Mouse (Mus musculus) MEL (cell line): Measurements from ENCODE around the gene Nanos3. TPM values are rescaled to one million over a fixed set of nuclear protein-coding genes. Genes with fewer than 3 reads are reported as not detected.

Experiments used
- DNase-seq: peaks from one replicate; pipeline ENCODE4 v3.0.0; 2011; ENCODE audit warnings: low read depth, low spot score
- H3K27ac ChIP-seq: 2 replicates; pipeline ENCODE4 v1.5.1; 2012; ENCODE audit warnings: low read depth, mild to moderate bottlenecking, control low read depth, low read length, moderate library complexity; ENCODE audit not compliant: control insufficient read depth
- H3K27me3 ChIP-seq, 2 experiments: fragments of 150-350 bp in 1 of 2; sonication (generic) in 1 of 2; 2 replicates each; pipeline ENCODE4 v1.6.1; 2012; ENCODE audit warnings: low read length in 2 of 2, mild to moderate bottlenecking in 2 of 2, improper control_type of control experiment in 1 of 2, moderate library complexity in 1 of 2; ENCODE audit not compliant: insufficient read depth in 2 of 2, control insufficient read depth in 1 of 2
- H3K36me3 ChIP-seq, 2 experiments: 2 replicates each; pipeline ENCODE4 v1.6.1; 2012 to 2014; ENCODE audit warnings: low read length in 2 of 2, improper control_type of control experiment in 1 of 2, inconsistent platforms in 1 of 2, mild to moderate bottlenecking in 1 of 2; ENCODE audit not compliant: insufficient read depth in 2 of 2, control insufficient read depth in 1 of 2
- H3K4me1 ChIP-seq, 2 experiments: fragments of 150-350 bp in 1 of 2; sonication (generic) in 1 of 2; 2 replicates each; pipeline ENCODE4 v1.6.1; 2012; ENCODE audit warnings: low read length in 2 of 2, improper control_type of control experiment in 1 of 2, mild to moderate bottlenecking in 1 of 2; ENCODE audit not compliant: insufficient read depth in 2 of 2, control insufficient read depth in 1 of 2
- H3K4me3 ChIP-seq, 2 experiments: fragments of 150-350 bp in 1 of 2; sonication (generic) in 1 of 2; 2 replicates each; pipeline ENCODE4 v1.5.1; 2012; ENCODE audit warnings: low read depth in 2 of 2, low read length in 2 of 2, mild to moderate bottlenecking in 2 of 2, moderate library complexity in 2 of 2, control low read depth in 1 of 2, improper control_type of control experiment in 1 of 2; ENCODE audit not compliant: control insufficient read depth in 1 of 2, insufficient read depth in 1 of 2
- H3K79me2 ChIP-seq: 2 replicates; pipeline ENCODE4 v1.6.1; 2012; ENCODE audit warnings: mild to moderate bottlenecking, low read length, moderate library complexity; ENCODE audit not compliant: control insufficient read depth, poor library complexity, insufficient read depth
- H3K9ac ChIP-seq: 2 replicates; pipeline ENCODE4 v1.6.1; 2012; ENCODE audit warnings: low read depth, mild to moderate bottlenecking, control low read depth, low read length, moderate library complexity; ENCODE audit not compliant: control insufficient read depth, poor library complexity, severe bottlenecking
- H3K9me3 ChIP-seq: fragments of 150-350 bp; sonication (generic); replicated peaks from 2 replicates; pipeline ENCODE4 v1.6.1; 2012; ENCODE audit warnings: mild to moderate bottlenecking, low read length, improper control_type of control experiment, moderate library complexity; ENCODE audit not compliant: insufficient read depth
- CHD1 ChIP-seq: IDR thresholded peaks from 2 replicates; pipeline ENCODE4 v1.6.1; 2012; ENCODE audit warnings: low read depth, mild to moderate bottlenecking, inconsistent platforms, low read length, improper control_type of control experiment
- CTCF ChIP-seq, 3 experiments: IDR thresholded peaks in 2 of 3; conservative IDR thresholded peaks in 1 of 3; 2 replicates each; pipeline ENCODE4 v1.5.1; 2011 to 2012; ENCODE audit warnings: low read length in 3 of 3, low read depth in 2 of 3, mild to moderate bottlenecking in 2 of 3, improper control_type of control experiment in 1 of 3, inconsistent platforms in 1 of 3, mixed read lengths in 1 of 3, moderate library complexity in 1 of 3; ENCODE audit not compliant: control insufficient read depth in 1 of 3, insufficient read depth in 1 of 3, poor library complexity in 1 of 3, severe bottlenecking in 1 of 3
- ETS1 ChIP-seq: IDR thresholded peaks from 2 replicates; pipeline ENCODE4 v1.6.1; 2012; ENCODE audit warnings: low read depth, mild to moderate bottlenecking, inconsistent platforms, low read length, improper control_type of control experiment, moderate library complexity
- GABPA ChIP-seq: IDR thresholded peaks from 2 replicates; pipeline ENCODE4 v1.6.1; 2012; ENCODE audit warnings: low read depth, mild to moderate bottlenecking, inconsistent platforms, low read length, improper control_type of control experiment, moderate library complexity
- GATA1 ChIP-seq: IDR thresholded peaks from 2 replicates; pipeline ENCODE4 v1.6.1; 2011; ENCODE audit warnings: low read depth, low read length, improper control_type of control experiment
- HCFC1 ChIP-seq: IDR thresholded peaks from 2 replicates; pipeline ENCODE4 v1.6.1; 2012; ENCODE audit warnings: low read depth, mild to moderate bottlenecking, inconsistent platforms, low read length, improper control_type of control experiment, moderate library complexity
- KAT2A ChIP-seq: conservative IDR thresholded peaks from 2 replicates; pipeline ENCODE4 v1.6.1; 2012; ENCODE audit warnings: low read depth, low read length, improper control_type of control experiment, inconsistent platforms
- MAX ChIP-seq: IDR thresholded peaks from 2 replicates; pipeline ENCODE4 v1.6.1; 2011; ENCODE audit warnings: low read length, improper control_type of control experiment
- MAZ ChIP-seq: IDR thresholded peaks from 2 replicates; pipeline ENCODE4 v1.6.1; 2012; ENCODE audit warnings: low read depth, mild to moderate bottlenecking, inconsistent platforms, low read length, improper control_type of control experiment
- MXI1 ChIP-seq: IDR thresholded peaks from 2 replicates; pipeline ENCODE4 v1.6.1; 2011; ENCODE audit warnings: mild to moderate bottlenecking, low read depth, low read length, improper control_type of control experiment
- MYC ChIP-seq: IDR thresholded peaks from 2 replicates; pipeline ENCODE4 v1.6.1; 2011; ENCODE audit warnings: low read depth, mild to moderate bottlenecking, low read length, improper control_type of control experiment, moderate library complexity
- NELFE ChIP-seq: IDR thresholded peaks from 2 replicates; pipeline ENCODE4 v1.6.1; 2011; ENCODE audit warnings: low read depth, low read length, improper control_type of control experiment
- POLR2AphosphoS5 ChIP-seq: IDR thresholded peaks from 2 replicates; pipeline ENCODE4 v1.6.1; 2012; ENCODE audit warnings: low read depth, borderline replicate concordance, mild to moderate bottlenecking, inconsistent platforms, low read length, moderate library complexity, mixed read lengths
- SMC3 ChIP-seq: IDR thresholded peaks from 2 replicates; pipeline ENCODE4 v1.6.1; 2011; ENCODE audit warnings: low read depth, low read length, improper control_type of control experiment
- TAL1 ChIP-seq: IDR thresholded peaks from 2 replicates; pipeline ENCODE4 v1.6.1; 2012; ENCODE audit warnings: mild to moderate bottlenecking, inconsistent platforms, low read length, moderate library complexity, mixed read lengths
- UBTF ChIP-seq: IDR thresholded peaks from 2 replicates; pipeline ENCODE4 v1.6.1; 2012; ENCODE audit warnings: low read depth, mild to moderate bottlenecking, inconsistent platforms, low read length, improper control_type of control experiment, moderate library complexity, borderline replicate concordance; ENCODE audit not compliant: insufficient read depth
- ZKSCAN1 ChIP-seq: IDR thresholded peaks from 2 replicates; pipeline ENCODE4 v1.6.1; 2012; ENCODE audit warnings: low read depth, mild to moderate bottlenecking, inconsistent platforms, low read length, improper control_type of control experiment, moderate library complexity
- polyA plus RNA-seq, 2 experiments: library from polyadenylated mRNA; stranded (reverse) in 1 of 2; unstranded in 1 of 2; fragments of >175 nt in 1 of 2; fragments of >200 nt in 1 of 2; gene quantifications; 2 replicates each; pipeline versions ENCODE4 v1.2.1 to v1.2.4; 2012; ENCODE audit warnings: low replicate concordance in 2 of 2, low read depth in 1 of 2; ENCODE audit not compliant: insufficient read length in 2 of 2, insufficient read depth in 1 of 2, missing spikeins in 1 of 2
- total RNA-seq: library from RNA; depleted of rRNA; stranded (reverse); fragments of 300-350 nt; gene quantifications from 2 replicates; pipeline ENCODE4 v1.2.3, GENCODE M21; 2012

The Nanos3 gene
- total and polyA plus RNA-seq, 3 experiments: 1.7 to 2.0 TPM; not detected in 1

DNA sequence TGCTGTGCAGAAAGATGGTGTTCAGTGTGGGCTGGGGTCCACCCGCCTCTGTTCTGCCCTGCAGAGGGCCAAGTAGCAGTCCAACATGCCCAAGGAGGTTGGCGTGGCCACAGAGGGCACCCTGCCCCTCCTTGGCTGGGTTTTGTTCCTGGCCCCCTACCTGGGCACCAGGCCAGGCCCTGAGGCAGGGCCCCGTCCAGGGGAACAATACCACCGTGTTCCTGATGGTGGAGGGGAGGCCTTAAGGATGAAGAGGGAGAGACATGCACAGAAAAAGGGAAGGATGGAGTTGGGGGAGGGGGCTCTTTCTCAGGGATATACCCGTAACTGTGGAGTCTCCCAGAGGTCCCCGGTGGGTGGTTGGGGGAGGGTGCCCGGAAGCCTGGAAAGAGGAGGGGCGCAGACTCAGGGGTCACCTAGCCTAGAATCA, 15.1 kb upstream of the Nanos3 start:
- H3K4me3 ChIP-seq: peak overlapping the region; percentile 60 to 63; a peak in 3 of 4 replicates
- peaks cover 4% of the 10 kb centered on the region; the same call in 1 of the 2 replicates for H3K79me2 ChIP-seq
- TF ChIP-seq SMC3: no peak
- no peak for TF ChIP-seq MXI1
- no peak for TF ChIP-seq GABPA
- no peak for TF ChIP-seq ETS1
- TF ChIP-seq UBTF: no peak
- TF ChIP-seq ZKSCAN1: no peak
- TF ChIP-seq, all 39 proteins: peak for 0
- Histone ChIP-seq H3K9ac (peak overlapping the region; percentile 76), H3K36me3 (peaks cover 0 to 7% of the 10 kb centered on the region in 2 experiments; a peak in 1 of 4 replicates), H3K9me3 (no peaks in the 10 kb centered on the region), H3K27me3 (no peaks in the 10 kb centered on the region), H3K27ac (peak overlapping the region; percentile 31; the same call in 1 of the 2 replicates), H3K4me1 (peaks cover 0 to 35% of the 10 kb centered on the region in 2 experiments)
- DNase-seq: peak; percentile 36

DNA sequence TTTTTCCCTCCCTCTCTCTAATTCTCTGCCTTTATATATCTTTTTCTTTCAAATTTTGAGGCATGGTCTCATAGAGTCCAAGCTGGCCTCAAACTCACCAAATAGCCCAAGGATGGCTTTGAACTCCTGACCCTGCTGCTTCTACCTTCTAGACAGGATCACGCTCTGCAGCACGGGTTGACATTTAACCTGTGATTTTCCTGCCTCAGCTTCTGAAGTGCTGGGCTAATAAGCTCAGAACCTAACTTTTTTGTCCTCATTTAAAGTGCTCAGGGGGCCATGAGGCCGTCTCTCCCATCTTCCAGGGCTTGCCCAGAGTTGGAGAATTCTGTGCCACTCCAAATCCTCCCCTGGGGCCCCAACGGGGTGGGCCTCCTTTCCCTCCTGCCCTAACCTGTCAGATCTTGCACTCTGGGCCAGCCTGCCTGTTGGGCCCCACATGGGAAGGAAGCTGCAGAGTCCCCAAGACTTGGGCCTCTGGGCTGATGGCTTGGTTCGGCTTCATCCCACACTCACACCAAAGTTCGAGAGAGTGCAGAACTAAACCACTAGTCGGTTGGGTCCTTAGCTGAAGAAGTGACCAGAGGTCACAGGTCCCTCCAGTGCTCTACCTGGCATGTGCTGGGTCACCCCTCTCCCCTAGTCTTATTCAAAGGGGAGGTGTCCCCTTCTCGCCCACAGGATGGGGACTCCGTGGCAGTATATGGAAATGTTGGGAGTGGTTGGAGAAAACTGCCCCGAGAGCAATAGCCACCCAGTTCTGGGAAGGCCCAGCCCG, 14.5 kb upstream of the Nanos3 start:
- Histone ChIP-seq H3K27ac (0 out of 2 replicates have a peak overlapping the region, but pooled peaks have one; percentile 3), H3K4me1 (peaks cover 0 to 35% of the 10 kb centered on the region in 2 experiments), H3K9me3 (no peaks in the 10 kb centered on the region), H3K9ac (peak overlapping the region; percentile 1; the same call in 1 of the 2 replicates), H3K79me2 (peaks cover 4% of the 10 kb centered on the region; the same call in 1 of the 2 replicates), H3K27me3 (no peaks in the 10 kb centered on the region), H3K36me3 (peaks cover 0 to 7% of the 10 kb centered on the region in 2 experiments; a peak in 1 of 4 replicates), H3K4me3 (no peak overlapping the region)
- DNase-seq: no peak
- TF ChIP-seq CHD1: no peak

DNA sequence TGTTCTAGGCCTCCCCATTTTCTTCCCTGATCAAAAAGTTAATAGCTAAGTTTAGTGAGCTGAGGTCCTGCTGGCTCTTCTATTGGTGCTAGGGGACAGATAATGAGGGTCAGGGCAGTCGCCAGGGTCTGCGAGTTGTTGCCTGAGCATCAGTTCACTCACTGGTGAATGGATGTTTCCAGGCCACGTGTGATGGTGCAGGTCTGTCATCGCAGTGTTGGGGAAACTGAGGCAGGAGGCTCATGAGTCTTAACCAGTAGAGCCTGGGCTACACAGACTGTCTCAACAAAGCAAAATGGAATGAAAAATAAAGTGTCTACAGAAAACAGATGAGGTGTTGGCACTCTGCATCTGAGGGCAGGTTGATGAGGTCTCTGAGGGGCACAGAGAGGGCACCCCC, 13.9 kb upstream of the Nanos3 start:
- no peak for TF ChIP-seq TAL1
- TF ChIP-seq MAX: no peak
- no peak for TF ChIP-seq GATA1
- no peak for TF ChIP-seq KAT2A
- no peak for TF ChIP-seq MYC
- no peak for TF ChIP-seq CTCF (IDR thresholded peaks at IDR 0.05 in 2 of 3, conservative IDR thresholded peaks at IDR 0.05 in 1 of 3; ENCODE audit: control insufficient read depth in 1 of 3, insufficient read depth in 1 of 3, low read depth in 2 of 3, low read length in 3 of 3, poor library complexity in 1 of 3, severe bottlenecking in 1 of 3)
- no peak for TF ChIP-seq NELFE
- no peak for TF ChIP-seq CHD1
- no peak for TF ChIP-seq POLR2AphosphoS5
- no peak for TF ChIP-seq GABPA
- no peak for TF ChIP-seq ZKSCAN1
- TF ChIP-seq HCFC1: no peak
- no peak for TF ChIP-seq ETS1
- TF ChIP-seq MAZ: peak; percentile 23; the same call in 1 of the 2 replicates
- peak; percentile 7; the same call in 1 of the 2 replicates for TF ChIP-seq MXI1
- Histone ChIP-seq H3K79me2 (peaks cover 4% of the 10 kb centered on the region; the same call in 1 of the 2 replicates), H3K9ac (peak overlapping the region; percentile 55), H3K4me1 (peaks cover 0 to 30% of the 10 kb centered on the region in 2 experiments), H3K4me3 (peak overlapping the region in 1 of 2 experiments; percentile 68; a peak in 2 of 4 replicates), H3K27ac (peak overlapping the region; percentile 45; the same call in 1 of the 2 replicates), H3K27me3 (no peaks in the 10 kb centered on the region), H3K9me3 (no peaks in the 10 kb centered on the region), H3K36me3 (peaks cover 0 to 7% of the 10 kb centered on the region in 2 experiments; a peak in 1 of 4 replicates)
- no peak for DNase-seq
